Mouse (Mus musculus) small intestine, adult 10 weeks (tissue): ENCODE data around the gene Shoc2. TPM values are rescaled to one million over a fixed set of nuclear protein-coding genes. Genes with fewer than 3 reads are reported as not detected.

Source experiments
- polyA plus RNA-seq: library from polyadenylated mRNA; stranded (reverse); fragments of 350-450 nt; fragmentation: Illumina TruSeq; extraction: RNeasy Lipid Tissue Mini Kit (QIAGEN cat#74804); gene quantifications from one replicate; pipeline ENCODE4 v1.2.3, GENCODE M21; 2014; ENCODE audit warnings: low replicate concordance

The Shoc2 gene
- 132 TPM for polyA plus RNA-seq

DNA sequence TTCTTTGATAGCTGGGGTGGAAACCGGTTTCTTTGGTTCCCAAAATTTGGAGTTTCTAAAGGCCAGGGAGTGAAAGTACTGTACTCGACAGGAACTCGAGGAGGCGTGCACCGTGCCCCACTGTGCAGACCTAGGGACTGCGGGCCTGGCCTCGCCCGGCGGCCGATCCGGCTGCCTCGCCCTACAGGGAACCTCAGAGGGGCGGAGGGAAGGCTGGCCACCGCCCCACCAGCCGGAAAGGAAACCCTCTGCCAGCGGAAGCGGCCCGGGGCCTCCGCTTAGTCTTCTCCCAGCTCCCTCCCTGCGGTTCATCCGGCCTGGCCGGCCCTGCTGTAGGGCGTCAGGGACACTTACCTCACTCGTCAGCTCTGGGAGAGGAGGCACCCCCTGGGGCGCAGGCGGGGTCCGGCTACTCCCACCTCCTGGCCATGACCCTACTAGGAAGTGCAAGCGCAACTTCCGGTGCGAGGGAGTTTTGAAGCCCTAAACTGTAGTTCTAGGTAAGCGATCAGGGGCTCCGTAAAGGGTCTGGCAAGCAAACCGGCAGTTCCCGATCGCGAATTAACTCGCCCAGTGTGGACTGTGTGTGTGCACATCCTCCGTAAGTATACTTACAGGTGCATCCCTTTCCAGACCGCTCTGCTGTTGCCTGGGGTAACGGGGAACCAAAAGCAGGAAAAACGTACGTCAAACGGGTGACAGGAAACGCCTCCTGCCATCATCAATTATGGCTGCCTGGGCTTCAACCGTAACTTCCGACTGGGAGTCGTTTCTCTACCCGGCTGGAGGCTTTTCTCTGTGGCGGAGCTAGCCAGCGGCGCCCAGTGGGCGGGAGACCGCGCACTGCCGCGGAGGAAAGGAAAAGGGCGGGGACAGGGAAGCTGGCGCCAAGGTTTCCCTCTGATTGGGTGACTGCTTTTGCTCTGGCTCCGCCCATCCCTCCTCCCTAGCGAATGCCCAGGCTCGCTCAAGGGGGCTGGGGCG, at the start of gene Shoc2, which contains the start of gene Bbip1:
Shoc2 (plus strand) TSS at position 505 of the 984 bp plus-strand sequence.
Bbip1 (minus strand) TSS at position 826 of the 984 bp plus-strand sequence.

DNA sequence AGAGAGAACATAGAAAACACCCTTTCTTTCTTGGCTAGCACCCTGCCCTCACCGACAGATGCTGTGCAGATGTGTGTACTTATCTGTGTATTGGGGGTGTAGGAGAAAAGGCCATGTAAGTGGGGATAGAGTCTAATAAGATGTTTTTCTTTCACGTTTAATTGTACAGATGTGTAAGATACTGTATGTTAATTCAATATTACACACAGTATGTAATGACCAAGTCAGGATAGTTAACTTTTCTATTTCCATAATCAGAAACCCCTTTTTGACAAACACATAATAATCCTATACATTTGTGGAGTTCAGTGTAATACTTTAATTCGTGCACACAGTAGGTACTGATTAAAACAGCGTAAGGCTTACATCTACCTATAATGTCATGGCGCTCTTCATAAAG, 99.7 kb downstream of the Shoc2 start, which contains the start of gene Adra2a:
Adra2a (plus strand) TSS at position 301 of the 400 bp plus-strand sequence.

Other genes starting within 250 kb of the Shoc2 start
- gene Pdcd4, start 52.1 kb upstream of the Shoc2 start, polyA plus RNA-seq = 157 TPM
- gene Bbip1, start 321 bp downstream of the Shoc2 start, polyA plus RNA-seq = 106 TPM
- gene Adra2a, start 99.8 kb downstream of the Shoc2 start, polyA plus RNA-seq = 1.3 TPM